Mouse (Mus musculus): ENCODE measurements around the gene Cct3.

GRCm38 (mm10) chr3:88363700-88364099 lies 66.8 kb downstream of the Cct3 start:
- no peak for TF ChIP-seq CTCF (IDR thresholded peaks at IDR 0.05; ENCODE audit: extremely low read depth, insufficient read depth, low read length)
- TF ChIP-seq POLR2A (IDR thresholded peaks at IDR 0.05; ENCODE audit: extremely low read depth, insufficient read depth, low read length), result no peak
